Mouse (Mus musculus) small intestine, adult 2 months (tissue): ENCODE measurements at regions not wholly inside any gene's neighbourhood (a gene's known extent, or its start where the extent isn't known, plus 50 kb on each side); places are given as distances from the start of the nearest gene placed in this dataset.

Experiments used
- CTCF ChIP-seq: fragments of 200-500 bp; IDR thresholded peaks from 2 replicates; pipeline ENCODE4 v1.5.1; 2012; ENCODE audit warnings: low read depth, mild to moderate bottlenecking, control low read depth, inconsistent platforms, low read length, moderate library complexity, mixed read lengths; ENCODE audit not compliant: insufficient replicate concordance, insufficient read length; ENCODE audit errors: extremely low read depth
- POLR2A ChIP-seq: fragments of 200-500 bp; IDR thresholded peaks from 2 replicates; pipeline ENCODE4 v1.6.1; 2012; ENCODE audit warnings: low read depth, mild to moderate bottlenecking, control low read depth, inconsistent platforms, low read length, moderate library complexity

GRCm38 (mm10) chr11:31520909-31521308 lies 150.8 kb downstream of the Bod1 start:
- TF ChIP-seq CTCF (no peak), POLR2A (no peak)
